Mouse (Mus musculus) C2C12 (cell line): ENCODE results near the gene Gorasp1.

Source experiments
- CEBPB ChIP-seq: IDR thresholded peaks from one replicate; pipeline ENCODE4 v1.6.1; 2011; ENCODE audit warnings: low read depth, mild to moderate bottlenecking, control low read depth, moderate library complexity
- CTCF ChIP-seq: IDR thresholded peaks from one replicate; pipeline ENCODE4 v1.5.1; 2011; ENCODE audit not compliant: control insufficient read depth, insufficient read depth, insufficient read length
- FOSL1 ChIP-seq: IDR thresholded peaks from one replicate; pipeline ENCODE4 v1.8.0; 2011; ENCODE audit warnings: mild to moderate bottlenecking, low read length; ENCODE audit not compliant: poor library complexity, insufficient read depth, severe bottlenecking
- MAX ChIP-seq: IDR thresholded peaks from one replicate; pipeline ENCODE4 v1.6.1; 2011; ENCODE audit warnings: mild to moderate bottlenecking, control low read depth
- MYOD1 ChIP-seq: IDR thresholded peaks from one replicate; pipeline ENCODE4 v1.6.1; 2011; ENCODE audit warnings: low read depth; ENCODE audit not compliant: control insufficient read depth, insufficient read length
- USF1 ChIP-seq: IDR thresholded peaks from one replicate; pipeline ENCODE4 v1.6.1; 2011; ENCODE audit warnings: low read depth, mild to moderate bottlenecking, control low read depth, moderate library complexity

DNA sequence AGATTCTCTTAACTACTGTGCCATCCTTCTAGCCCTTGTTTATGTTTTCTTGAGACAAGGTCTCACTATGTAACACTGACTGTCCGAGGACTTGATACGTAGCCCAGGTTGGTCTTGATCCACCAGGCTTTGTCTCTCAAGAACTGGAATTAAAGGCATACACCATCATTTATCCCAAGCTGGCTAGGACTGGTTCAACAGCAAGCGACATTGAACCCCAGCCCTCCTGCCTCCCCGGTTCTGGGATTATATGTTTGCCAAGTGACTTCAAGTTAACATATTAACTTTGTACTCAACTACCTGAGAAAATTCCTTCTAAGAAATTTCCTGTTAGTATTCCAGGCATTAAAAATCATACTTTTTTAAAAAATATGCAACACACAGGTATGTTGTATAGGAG, 37.9 kb upstream of the Gorasp1 start:
- no peak for TF ChIP-seq CTCF
- no peak for TF ChIP-seq USF1
- no peak for TF ChIP-seq MYOD1
- TF ChIP-seq MAX: no peak
- no peak for TF ChIP-seq CEBPB
- TF ChIP-seq FOSL1: no peak
